Mouse (Mus musculus) neural tube, embryonic 12.5 days (tissue): ENCODE measurements at regions not wholly inside any gene's neighbourhood (a gene's known extent, or its start where the extent isn't known, plus 50 kb on each side); places are given as distances from the start of the nearest gene placed in this dataset.

Experiments used
- ATAC-seq: fragments of 200-750 bp; cut with Nextera tagmentation; 2 replicates; pipeline ENCODE4 v1.8.0; 2017; ENCODE audit warnings: low read depth, mild to moderate bottlenecking, moderate TSS enrichment, moderate library complexity; ENCODE audit not compliant: low FRiP score
- H3K27ac ChIP-seq: fragments of 300-500 bp; sonication (generic); 2 replicates; pipeline ENCODE4 v1.5.1; 2016
- H3K27me3 ChIP-seq: fragments of 300-500 bp; sonication (generic); replicated peaks from 2 replicates; pipeline ENCODE4 v1.6.1; 2016; ENCODE audit warnings: mild to moderate bottlenecking
- H3K36me3 ChIP-seq: fragments of 300-500 bp; sonication (generic); 2 replicates; pipeline ENCODE4 v1.6.1; 2016; ENCODE audit warnings: mild to moderate bottlenecking
- H3K4me1 ChIP-seq: fragments of 300-500 bp; sonication (generic); 2 replicates; pipeline ENCODE4 v1.6.1; 2016
- H3K4me2 ChIP-seq: fragments of 300-500 bp; sonication (generic); replicated peaks from 2 replicates; pipeline ENCODE4 v1.6.1; 2016; ENCODE audit warnings: mild to moderate bottlenecking
- H3K4me3 ChIP-seq: fragments of 300-500 bp; sonication (generic); 2 replicates; pipeline ENCODE4 v1.5.1; 2016
- H3K9ac ChIP-seq: fragments of 300-500 bp; sonication (generic); 2 replicates; pipeline ENCODE4 v1.6.1; 2016; ENCODE audit warnings: mild to moderate bottlenecking
- H3K9me3 ChIP-seq: fragments of 300-500 bp; sonication (generic); 2 replicates; pipeline ENCODE4 v1.6.1; 2016; ENCODE audit warnings: mild to moderate bottlenecking
- WGBS: fragments of 180-500 bp; shearing (Covaris S2); methylation state at CpG from one replicate; pipeline ENCODE4 v1.1.7; 2016; 5-methylcytosine and 5-hydroxymethylcytosine counted together

DNA sequence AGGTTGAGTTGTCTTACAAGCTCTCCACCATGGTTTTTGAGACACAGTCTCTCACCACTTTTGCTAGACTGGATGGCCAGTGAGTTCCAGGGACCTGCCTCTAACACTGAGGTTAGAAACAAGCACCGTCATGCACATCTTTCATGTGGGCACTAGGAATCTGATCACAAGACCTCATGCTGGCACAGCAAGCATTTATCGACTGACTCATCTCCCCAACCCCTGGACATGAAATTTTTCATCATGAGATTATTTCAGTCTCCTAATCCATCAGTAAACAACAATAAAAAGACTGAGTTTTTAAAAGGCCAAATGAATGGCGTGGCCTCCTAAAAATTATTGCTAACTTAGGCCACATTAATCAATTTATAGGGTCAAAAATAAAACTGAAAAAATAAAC, 210.0 kb upstream of the Zmiz1 start:
- H3K9ac ChIP-seq: no peak overlapping the region
- peaks cover 2% of the 10 kb centered on the region for H3K4me1 ChIP-seq
- H3K9me3 ChIP-seq: no peaks in the 10 kb centered on the region
- H3K4me2 ChIP-seq: no peak overlapping the region
- WGBS: 88% methylated on average over 3 of the region's 3 CpGs
- H3K27ac ChIP-seq: no peak overlapping the region
- no peaks in the 10 kb centered on the region for H3K36me3 ChIP-seq
- H3K27me3 ChIP-seq: no peaks in the 10 kb centered on the region
- no peak for ATAC-seq
- no peak overlapping the region for H3K4me3 ChIP-seq

DNA sequence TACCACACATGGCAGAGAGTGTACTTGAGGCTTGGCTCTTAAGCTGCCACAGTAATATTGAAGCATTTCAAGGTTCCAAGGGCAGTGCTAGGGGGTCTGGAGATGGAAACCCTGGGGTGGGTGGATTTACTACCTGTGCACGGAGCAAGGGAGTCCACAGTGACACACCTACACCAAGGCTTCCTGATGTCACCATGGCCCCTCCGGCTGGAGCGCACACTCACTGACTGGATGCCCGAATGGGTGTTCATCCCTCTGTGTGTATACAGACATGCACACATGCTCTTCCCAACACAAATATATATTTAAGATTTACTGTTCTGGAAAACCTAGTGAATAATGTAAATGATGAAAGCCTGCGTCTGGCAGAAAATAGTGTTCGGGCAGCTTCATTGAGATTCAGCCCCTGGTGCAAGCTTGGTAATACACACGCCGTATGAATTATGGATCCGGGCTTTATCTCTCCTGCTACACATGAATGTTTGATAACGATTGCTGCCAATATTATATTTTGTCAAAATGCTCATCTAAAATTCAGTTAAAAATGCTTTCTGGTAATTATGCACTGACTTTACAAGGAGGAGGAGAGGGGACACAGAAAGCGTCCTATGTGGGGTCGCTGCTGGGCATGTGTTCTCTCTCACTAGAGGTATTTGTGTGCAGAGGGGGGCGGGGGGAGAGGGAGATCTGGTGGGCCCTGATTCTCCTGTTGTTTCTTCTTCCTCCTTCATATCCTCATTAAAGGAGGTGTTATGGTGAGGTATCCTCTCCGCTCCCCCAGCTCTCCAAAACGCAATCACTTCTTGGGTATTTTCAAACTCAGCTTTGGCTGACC, 205.8 kb upstream of the Zmiz1 start:
- Histone ChIP-seq H3K4me2 (no peak overlapping the region), H3K27ac (no peak overlapping the region), H3K4me3 (no peak overlapping the region), H3K9ac (no peak overlapping the region), H3K27me3 (no peaks in the 10 kb centered on the region), H3K36me3 (no peaks in the 10 kb centered on the region), H3K9me3 (no peaks in the 10 kb centered on the region), H3K4me1 (no peaks in the 10 kb centered on the region)
- ATAC-seq: no peak
- 86% methylated on average over 15 of the region's 15 CpGs for WGBS

DNA sequence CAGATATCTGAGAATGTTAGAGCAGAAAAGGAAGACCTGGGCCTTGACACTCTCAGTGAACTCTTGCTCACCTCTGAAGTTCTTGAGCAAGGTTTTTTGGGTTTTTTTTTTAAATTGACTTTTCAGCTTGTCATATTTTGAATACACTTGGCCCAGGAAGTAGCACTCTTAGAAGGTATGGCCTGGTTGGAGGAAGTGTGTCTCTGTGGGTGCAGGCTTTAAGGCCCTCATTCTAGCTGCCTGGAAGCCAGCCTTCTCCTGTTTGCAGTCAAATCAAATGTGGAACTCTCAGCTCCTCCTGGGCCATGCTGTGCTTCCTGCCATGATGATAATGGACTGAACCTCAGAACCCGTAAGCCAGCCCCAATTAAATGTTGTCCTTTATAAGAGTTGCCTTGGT, 195.9 kb upstream of the Zmiz1 start:
- Histone ChIP-seq H3K9ac (no peak overlapping the region), H3K9me3 (no peaks in the 10 kb centered on the region), H3K27ac (no peak overlapping the region), H3K27me3 (no peaks in the 10 kb centered on the region), H3K4me3 (no peak overlapping the region), H3K36me3 (no peaks in the 10 kb centered on the region), H3K4me1 (peaks cover 7% of the 10 kb centered on the region; the same call in 1 of the 2 replicates), H3K4me2 (no peak overlapping the region)
- no peak for ATAC-seq
- 81% methylated on average over 1 of the region's 1 CpGs for WGBS

DNA sequence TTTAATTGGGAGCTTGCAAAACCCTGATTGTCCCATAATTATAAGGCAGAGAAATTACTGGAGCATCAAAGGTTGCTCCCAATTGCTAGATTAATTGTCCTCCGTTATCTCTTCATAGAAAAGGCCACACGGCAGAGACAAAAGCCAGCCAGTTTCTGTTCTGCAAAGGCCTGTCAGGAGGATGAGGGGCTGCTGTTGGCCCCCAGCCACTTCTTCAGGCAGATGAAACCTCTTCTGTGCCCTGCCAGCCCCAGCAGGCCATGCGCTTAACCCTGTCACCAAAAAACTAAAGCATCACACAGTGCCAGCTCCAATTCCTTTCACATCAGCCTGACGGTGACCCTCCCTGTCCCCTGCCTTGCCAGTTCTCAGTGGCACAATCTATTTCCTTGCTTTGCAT, 192.1 kb upstream of the Zmiz1 start:
- H3K27ac ChIP-seq: no peak overlapping the region
- no peaks in the 10 kb centered on the region for H3K36me3 ChIP-seq
- H3K9ac ChIP-seq: no peak overlapping the region
- no peak for ATAC-seq
- 49% methylated on average over 4 of the region's 4 CpGs for WGBS
- H3K9me3 ChIP-seq: no peaks in the 10 kb centered on the region
- peaks cover 19% of the 10 kb centered on the region; the same call in 1 of the 2 replicates for H3K4me1 ChIP-seq
- peaks cover 6% of the 10 kb centered on the region; the same call in 1 of the 2 replicates for H3K27me3 ChIP-seq
- H3K4me2 ChIP-seq: no peak overlapping the region
- H3K4me3 ChIP-seq: no peak overlapping the region

DNA sequence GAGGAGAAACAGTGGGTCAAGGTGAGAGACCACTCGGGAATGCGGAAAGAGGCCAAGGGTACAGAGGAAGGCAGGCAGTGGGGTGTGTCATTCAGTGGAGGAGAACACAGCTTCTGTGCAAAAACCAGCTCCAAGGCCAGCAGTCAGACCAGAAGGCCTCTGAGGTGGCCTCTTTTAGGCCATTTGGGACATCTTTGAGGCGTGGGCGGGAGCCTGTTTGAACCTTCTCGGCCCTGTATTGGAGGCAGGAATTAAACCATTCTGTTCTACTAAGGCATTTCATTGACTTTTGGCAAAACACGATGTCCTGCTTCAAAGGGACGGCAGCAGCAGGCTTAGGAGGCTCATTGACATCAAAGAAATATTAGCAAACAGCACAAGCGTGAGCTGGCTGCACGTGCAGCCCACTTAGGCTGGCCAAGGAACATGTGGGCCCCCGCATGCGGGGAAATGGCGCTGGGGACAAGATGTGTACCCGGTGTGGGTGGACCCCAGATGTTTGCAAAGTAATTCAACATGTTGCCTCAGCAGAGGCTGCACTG, 190.8 kb upstream of the Zmiz1 start:
- H3K27me3 ChIP-seq: peaks cover 6% of the 10 kb centered on the region; the same call in 1 of the 2 replicates
- no peaks in the 10 kb centered on the region for H3K9me3 ChIP-seq
- no peak overlapping the region for H3K4me3 ChIP-seq
- peaks cover 19% of the 10 kb centered on the region; the same call in 1 of the 2 replicates for H3K4me1 ChIP-seq
- no peak overlapping the region for H3K4me2 ChIP-seq
- ATAC-seq: no peak
- WGBS: 76% methylated on average over 13 of the region's 13 CpGs
- no peak overlapping the region for H3K9ac ChIP-seq
- H3K36me3 ChIP-seq: no peaks in the 10 kb centered on the region
- no peak overlapping the region for H3K27ac ChIP-seq

DNA sequence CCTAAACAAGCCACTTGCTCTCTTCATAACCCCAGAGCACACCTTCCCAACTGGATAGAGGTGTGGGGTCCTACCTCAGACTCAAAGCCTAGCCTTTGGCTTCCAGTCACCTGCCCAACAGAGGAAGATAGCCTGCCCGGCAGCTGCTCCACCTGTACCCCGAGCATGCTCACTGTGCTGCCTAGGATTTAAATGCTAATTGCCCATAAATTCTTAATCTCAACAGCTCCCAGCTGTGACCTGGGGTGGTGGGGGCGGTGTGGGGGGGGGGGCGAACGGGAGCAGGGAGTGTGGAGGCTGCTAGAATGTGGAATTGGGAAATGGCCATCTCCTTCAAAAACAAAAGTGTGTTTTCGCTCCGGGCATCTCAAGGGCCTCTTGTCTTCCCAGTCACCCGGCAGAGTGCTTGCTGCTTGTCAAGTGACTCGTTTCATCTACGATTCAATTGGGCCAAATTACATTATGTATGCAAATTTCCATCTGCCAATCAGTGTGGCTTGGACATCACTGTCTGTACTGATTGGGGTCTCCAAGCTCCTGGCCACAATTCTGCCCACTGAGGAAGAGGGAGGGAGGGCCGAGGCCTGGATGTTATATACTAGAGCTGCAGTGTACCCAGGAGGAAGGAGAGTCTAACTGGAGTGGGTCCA, 188.6 kb upstream of the Zmiz1 start:
- Histone ChIP-seq H3K9me3 (no peaks in the 10 kb centered on the region), H3K4me2 (peak overlapping the region; percentile 36), H3K9ac (no peak overlapping the region), H3K27me3 (peaks cover 6% of the 10 kb centered on the region; the same call in 1 of the 2 replicates), H3K27ac (no peak overlapping the region), H3K36me3 (no peaks in the 10 kb centered on the region), H3K4me3 (no peak overlapping the region), H3K4me1 (peaks cover 19% of the 10 kb centered on the region; the same call in 1 of the 2 replicates)
- WGBS: 15% methylated on average over 11 of the region's 11 CpGs
- peak; percentile 68 for ATAC-seq

DNA sequence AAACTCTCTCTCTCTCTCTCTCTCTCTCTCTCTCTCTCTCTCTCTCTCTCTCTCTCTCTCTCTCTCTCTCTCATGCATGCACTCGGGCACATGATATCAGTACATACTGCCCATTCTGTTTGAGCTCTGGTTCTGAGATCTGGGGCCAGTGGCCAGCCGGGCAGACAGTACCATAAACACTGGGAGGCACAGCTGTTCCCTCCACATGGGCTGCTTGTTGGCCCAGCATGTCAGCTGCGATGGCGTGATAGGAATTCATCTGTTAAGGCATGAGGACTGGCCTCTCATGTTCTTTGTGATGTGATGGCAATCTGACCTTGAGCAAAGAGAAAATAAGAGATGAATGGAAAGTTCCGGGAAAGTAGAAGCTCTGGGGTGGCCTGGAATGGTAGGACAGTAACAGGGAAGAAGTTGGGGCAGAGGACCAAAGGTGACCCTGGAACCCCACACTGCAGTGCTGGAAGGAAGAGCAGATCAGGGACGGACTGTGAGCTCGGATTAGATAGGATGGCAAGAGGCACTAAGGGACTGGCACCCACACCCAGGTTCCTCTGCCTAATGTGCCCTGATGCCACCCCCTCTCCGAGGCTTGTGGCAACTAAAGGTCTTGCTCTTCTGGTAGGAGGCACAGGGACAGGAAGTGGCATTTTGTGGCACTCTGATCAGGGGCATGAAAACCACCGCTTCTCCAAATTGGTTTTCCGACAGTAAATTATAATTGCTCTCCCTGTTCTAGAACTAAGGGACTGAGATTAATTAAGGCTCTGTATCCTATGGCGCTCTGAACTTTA, 186.4 kb upstream of the Zmiz1 start:
- H3K4me1 ChIP-seq: peaks cover 12% of the 10 kb centered on the region; the same call in 1 of the 2 replicates
- no peaks in the 10 kb centered on the region for H3K36me3 ChIP-seq
- H3K4me2 ChIP-seq: no peak overlapping the region
- H3K9me3 ChIP-seq: no peaks in the 10 kb centered on the region
- WGBS: 76% methylated on average over 11 of the region's 11 CpGs
- no peak overlapping the region for H3K27ac ChIP-seq
- peaks cover 6% of the 10 kb centered on the region; the same call in 1 of the 2 replicates for H3K27me3 ChIP-seq
- no peak overlapping the region for H3K4me3 ChIP-seq
- ATAC-seq: no peak
- no peak overlapping the region for H3K9ac ChIP-seq

DNA sequence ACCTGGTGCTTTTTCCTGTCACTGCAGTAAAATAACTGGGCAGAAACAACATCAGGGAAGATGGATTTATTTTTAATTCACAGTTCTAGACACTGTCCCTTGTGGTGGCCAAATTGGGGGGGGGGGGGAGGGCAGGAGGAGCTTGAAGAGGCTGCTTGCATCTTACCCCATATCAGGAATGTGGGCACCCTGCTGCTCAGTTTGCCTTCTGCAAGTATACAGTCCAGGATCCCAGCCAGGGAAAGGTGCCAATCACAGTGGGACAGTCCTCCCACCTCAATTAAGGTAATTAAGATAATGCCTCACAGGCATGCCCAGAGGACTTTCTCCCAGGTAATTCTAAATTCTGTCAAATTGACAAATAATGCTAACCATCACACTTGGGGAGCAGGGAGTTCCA, 179.2 kb upstream of the Zmiz1 start:
- Histone ChIP-seq H3K27me3 (no peaks in the 10 kb centered on the region), H3K4me2 (no peak overlapping the region), H3K4me1 (peaks cover 14% of the 10 kb centered on the region), H3K27ac (no peak overlapping the region), H3K9ac (no peak overlapping the region), H3K4me3 (no peak overlapping the region), H3K9me3 (no peaks in the 10 kb centered on the region), H3K36me3 (no peaks in the 10 kb centered on the region)
- no peak for ATAC-seq

DNA sequence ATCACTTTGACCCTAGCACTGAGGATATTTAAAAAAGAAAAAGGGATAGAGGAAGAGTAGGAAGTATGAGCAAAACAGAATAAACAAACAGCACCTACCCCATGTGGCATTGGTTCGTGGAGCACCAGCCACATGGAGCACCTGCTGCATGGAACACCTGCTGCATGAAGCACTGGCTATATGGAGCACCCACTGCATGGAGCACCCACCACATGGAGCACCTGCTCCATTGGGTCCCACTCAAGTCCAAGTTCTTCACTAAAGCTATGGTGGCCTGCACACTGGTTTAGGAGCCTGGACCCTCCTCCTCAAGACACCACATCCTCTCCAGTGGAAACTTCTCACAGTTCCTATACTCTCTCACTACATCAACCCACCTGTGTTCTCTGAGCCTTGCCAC, 166.4 kb upstream of the Zmiz1 start:
- Histone ChIP-seq H3K9ac (no peak overlapping the region), H3K9me3 (no peaks in the 10 kb centered on the region), H3K27me3 (0 out of 2 replicates have a peak, but pooled peaks cover 3% of the 10 kb centered on the region), H3K36me3 (no peaks in the 10 kb centered on the region), H3K4me3 (no peak overlapping the region), H3K27ac (no peak overlapping the region), H3K4me2 (no peak overlapping the region), H3K4me1 (peaks cover 2% of the 10 kb centered on the region; the same call in 1 of the 2 replicates)
- ATAC-seq: no peak
- WGBS: 78% methylated on average over 1 of the region's 1 CpGs

DNA sequence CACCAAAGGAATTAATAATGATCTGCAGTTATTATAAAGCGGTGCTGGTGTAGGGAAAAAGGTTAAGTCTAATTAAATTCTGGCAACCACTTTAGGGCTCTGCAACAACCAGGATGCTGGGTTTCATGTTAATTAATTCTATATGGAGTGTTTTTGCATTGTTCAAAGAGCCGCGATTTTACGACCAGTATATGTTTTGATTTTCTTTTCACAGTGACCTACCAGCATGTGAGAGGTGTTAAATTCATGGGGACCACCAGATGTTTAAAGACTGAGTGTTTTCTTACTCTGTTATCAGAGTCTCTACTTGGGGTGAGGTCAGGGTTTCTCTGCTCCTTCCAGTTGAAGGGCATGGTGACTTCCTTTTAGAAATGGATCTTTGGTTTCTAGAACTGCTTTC, 164.8 kb upstream of the Zmiz1 start:
- H3K27me3 ChIP-seq: no peaks in the 10 kb centered on the region
- no peaks in the 10 kb centered on the region for H3K36me3 ChIP-seq
- H3K4me2 ChIP-seq: no peak overlapping the region
- WGBS: 76% methylated on average over 4 of the region's 4 CpGs
- H3K4me3 ChIP-seq: no peak overlapping the region
- H3K27ac ChIP-seq: no peak overlapping the region
- no peak for ATAC-seq
- peaks cover 2% of the 10 kb centered on the region; the same call in 1 of the 2 replicates for H3K4me1 ChIP-seq
- no peak overlapping the region for H3K9ac ChIP-seq
- H3K9me3 ChIP-seq: no peaks in the 10 kb centered on the region

DNA sequence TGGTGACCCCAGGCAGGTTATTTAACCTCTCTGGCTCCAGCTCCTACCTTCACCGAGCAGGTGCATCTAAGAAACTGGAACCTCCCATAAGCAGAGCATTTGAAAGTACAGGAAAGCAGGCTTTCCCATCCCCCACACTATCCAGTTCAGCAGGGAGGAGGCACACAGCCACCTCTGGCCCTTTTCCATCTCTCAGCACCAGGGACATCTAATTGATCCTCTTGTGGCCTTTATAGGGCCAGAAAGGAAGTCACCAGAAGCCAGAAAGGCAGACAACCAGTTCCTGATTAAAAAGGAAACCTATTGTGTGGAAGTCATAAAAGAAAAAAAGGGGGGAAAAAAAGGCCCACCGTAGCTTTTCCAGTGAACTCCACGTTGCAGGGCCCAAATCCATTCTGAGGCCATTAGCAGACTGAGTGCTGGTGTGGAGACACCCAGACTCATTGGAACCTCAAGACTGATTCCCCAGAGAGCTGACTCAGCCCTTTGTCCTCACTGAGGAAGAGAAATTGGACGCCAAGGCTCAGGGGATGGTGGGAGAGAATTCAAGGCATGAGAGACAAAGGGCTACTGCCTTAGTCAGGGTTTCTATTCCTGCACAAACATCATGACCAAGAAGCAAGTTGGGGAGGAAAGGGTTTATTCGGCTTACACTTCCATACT, 163.2 kb upstream of the Zmiz1 start:
- H3K27ac ChIP-seq: no peak overlapping the region
- 49% methylated on average over 5 of the region's 5 CpGs for WGBS

More for the DNA sequence above, 163.2 kb upstream of the Zmiz1 start:
- peaks cover 3% of the 10 kb centered on the region; the same call in 1 of the 2 replicates for H3K4me1 ChIP-seq
- H3K9me3 ChIP-seq: no peaks in the 10 kb centered on the region
- no peaks in the 10 kb centered on the region for H3K36me3 ChIP-seq
- H3K4me2 ChIP-seq: no peak overlapping the region
- H3K4me3 ChIP-seq: no peak overlapping the region
- no peaks in the 10 kb centered on the region for H3K27me3 ChIP-seq
- H3K9ac ChIP-seq: no peak overlapping the region
- ATAC-seq: no peak
